Mouse (Mus musculus) left cerebral cortex, postnatal 4 days (tissue): ENCODE results near the gene Cbl. TPM values are rescaled to one million over a fixed set of nuclear protein-coding genes. Genes with fewer than 3 reads are reported as not detected.
A peak's percentile ranks its signal among the peaks of the same experiment; 100 is the strongest.

Experiments
- DNase-seq: peaks from one replicate; pipeline ENCODE4 v3.0.0-alpha.2; 2022
- intact Hi-C: fragments of 180-260 bp; cut with DNase I; formaldehyde crosslinking; loops from one replicate; pipeline ENCODE4 v1.15.1; 2025
- total RNA-seq, 2 experiments: library from RNA; stranded (reverse); gene quantifications; 2 replicates each; pipeline ENCODE4 v1.2.3; 2021

The Cbl gene
- total RNA-seq, 2 experiments from 2014 or later: 58.4 to 62.4 TPM

GRCm38 (mm10) chr9:44240911-44241310 lies 7.1 kb upstream of the Cbl start:
- intact Hi-C loops: no loop called here
- no peak for DNase-seq

- intact Hi-C loops: no loop called here
Observed at GRCm38 (mm10) chr9:44240399-44240798, 6.5 kb upstream of the Cbl start, which contains the start of gene Ccdc153. Gene Ccdc153, plus strand, starts transcription at chr9:44240676.

GRCm38 (mm10) chr9:44239447-44239846 lies 5.6 kb upstream of the Cbl start:
- intact Hi-C loops: loop anchor here (10.0 kb wide), 1 partner anchor 255 kb away; no protein-coding TSS in a partner anchor
- DNase-seq: peak; percentile 69

More at GRCm38 (mm10) chr9:44240399-44240798, 6.5 kb upstream of the Cbl start, which contains the start of gene Ccdc153:
- no peak for DNase-seq

- DNase-seq: no peak
- intact Hi-C loops: loop anchor here (10.0 kb wide), 1 partner anchor 254 kb away; no protein-coding TSS in a partner anchor
Observed at GRCm38 (mm10) chr9:44238501-44239190, 4.8 kb upstream of the Cbl start.

GRCm38 (mm10) chr9:44237128-44237527 lies 3.3 kb upstream of the Cbl start:
- no peak for DNase-seq
- intact Hi-C loops: loop anchor here (10.0 kb wide), 1 partner anchor 252 kb away; no protein-coding TSS in a partner anchor

- intact Hi-C loops: loop anchor here (10.0 kb wide), 1 partner anchor 252 kb away; no protein-coding TSS in a partner anchor
- no peak for DNase-seq
Observed at GRCm38 (mm10) chr9:44236601-44237000, 2.8 kb upstream of the Cbl start.

- intact Hi-C loops: loop anchor here (10.0 kb wide), 1 partner anchor 250 kb away; no protein-coding TSS in a partner anchor
- no peak for DNase-seq
Observed at GRCm38 (mm10) chr9:44234479-44235427, 904 bp upstream of the Cbl start.

- intact Hi-C loops: loop anchor here (10.0 kb wide), 1 partner anchor 248 kb away; no protein-coding TSS in a partner anchor
- DNase-seq: no peak
Observed at GRCm38 (mm10) chr9:44233021-44233801, 638 bp downstream of the Cbl start.

- intact Hi-C loops: loop anchor here (10.0 kb wide), 1 partner anchor 247 kb away; no protein-coding TSS in a partner anchor
- DNase-seq: no peak
Observed at GRCm38 (mm10) chr9:44231609-44232008, 2.2 kb downstream of the Cbl start.

GRCm38 (mm10) chr9:44225993-44226392 lies 7.9 kb downstream of the Cbl start:
- DNase-seq: no peak
- intact Hi-C loops: no loop called here

- DNase-seq: no peak
- intact Hi-C loops: no loop called here
Observed at GRCm38 (mm10) chr9:44213538-44213937, 20.3 kb downstream of the Cbl start.

- intact Hi-C loops: no loop called here
- no peak for DNase-seq
Observed at GRCm38 (mm10) chr9:44212406-44212805, 21.4 kb downstream of the Cbl start.

- DNase-seq: no peak
- intact Hi-C loops: no loop called here
Observed at GRCm38 (mm10) chr9:44209416-44209815, 24.4 kb downstream of the Cbl start.

GRCm38 (mm10) chr9:44207840-44208239 lies 26.0 kb downstream of the Cbl start:
- intact Hi-C loops: no loop called here

GRCm38 (mm10) chr9:44200458-44200857 lies 33.4 kb downstream of the Cbl start:
- no peak for DNase-seq
- intact Hi-C loops: no loop called here

More at GRCm38 (mm10) chr9:44207840-44208239, 26.0 kb downstream of the Cbl start:
- no peak for DNase-seq

GRCm38 (mm10) chr9:44199580-44199979 lies 34.3 kb downstream of the Cbl start:
- no peak for DNase-seq
- intact Hi-C loops: no loop called here

GRCm38 (mm10) chr9:44199166-44199565 lies 34.7 kb downstream of the Cbl start:
- intact Hi-C loops: no loop called here
- no peak for DNase-seq

- DNase-seq: no peak
- intact Hi-C loops: no loop called here
Observed at GRCm38 (mm10) chr9:44196354-44196753, 37.5 kb downstream of the Cbl start.

GRCm38 (mm10) chr9:44194000-44194399 lies 39.8 kb downstream of the Cbl start:
- DNase-seq: no peak
- intact Hi-C loops: no loop called here

GRCm38 (mm10) chr9:44192794-44193193 lies 41.1 kb downstream of the Cbl start:
- intact Hi-C loops: no loop called here
- no peak for DNase-seq
